ENCODE assay signal across 18 mouse cellular contexts in the genomic region with DNA sequence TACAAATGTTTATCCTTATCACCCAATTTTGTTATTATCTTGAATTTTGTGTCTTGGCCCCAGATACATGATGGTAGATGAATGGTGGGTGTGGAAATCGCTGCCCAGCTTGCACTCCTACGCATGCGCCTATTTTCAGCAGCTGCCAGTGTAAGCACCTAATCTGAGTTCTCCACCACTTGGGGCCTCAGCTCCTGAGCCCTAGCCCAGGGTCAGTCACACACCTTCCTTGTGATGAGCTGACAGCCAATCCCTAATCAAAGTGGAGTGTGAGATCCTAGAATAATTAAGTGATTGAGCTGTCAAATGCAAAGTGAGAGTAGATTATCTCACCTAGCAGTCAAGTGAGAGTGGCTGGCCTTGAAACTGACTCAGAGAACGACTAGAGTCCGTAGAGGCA.
"Had no signal": no experiment of that assay in that cellular context is flagged by ENCODE, and none has a peak within 500 bp of the region (broad histone marks: within the 10 kb centered on the region; RNA-seq: fewer than 3 reads in every experiment).

No protein-coding gene starts in this region.

- ATAC-seq: liver, postnatal 0 days; lung, postnatal 0 days; midbrain, embryonic 13.5 days; midbrain, embryonic 15.5 days had no signal

- H3K36me3 ChIP-seq: midbrain, embryonic 15.5 days; stomach, embryonic 15.5 days had no signal

- H3K9ac ChIP-seq: liver, postnatal 0 days; lung, embryonic 15.5 days; midbrain, embryonic 13.5 days; midbrain, embryonic 15.5 days; neural tube, embryonic 12.5 days; stomach, embryonic 15.5 days had no signal

- H3K4me3 ChIP-seq: lung, embryonic 15.5 days; megakaryocyte, embryonic 14.5 days; midbrain, embryonic 13.5 days; midbrain, embryonic 15.5 days; neural tube, embryonic 12.5 days; stomach, embryonic 15.5 days had no signal

- H3K9me3 ChIP-seq: lung, embryonic 15.5 days; megakaryocyte, embryonic 14.5 days; midbrain, embryonic 13.5 days; midbrain, embryonic 15.5 days; neural tube, embryonic 12.5 days; stomach, embryonic 15.5 days had no signal

- H3K4me2 ChIP-seq: lung, embryonic 15.5 days; midbrain, embryonic 11.5 days; midbrain, embryonic 13.5 days; midbrain, embryonic 15.5 days; neural tube, embryonic 12.5 days; stomach, embryonic 15.5 days had no signal

- DNase-seq: liver, postnatal 0 days; lung, adult 2 months; lung, postnatal 14 days; lung, postnatal 36 days; right cerebral cortex, postnatal 14 days; thymus, adult 2 months; thymus, postnatal 25 days; thymus, postnatal 4 days had no signal

- H3K27ac ChIP-seq: lung, embryonic 15.5 days; macrophage; midbrain, embryonic 13.5 days; midbrain, embryonic 15.5 days; neural tube, embryonic 12.5 days; stomach, embryonic 15.5 days; stomach, postnatal 0 days had no signal

- H3K27me3 ChIP-seq: lung, embryonic 15.5 days; megakaryocyte, embryonic 14.5 days; midbrain, embryonic 13.5 days; midbrain, embryonic 15.5 days; neural tube, embryonic 12.5 days; stomach, embryonic 15.5 days had no signal

- H3K4me1 ChIP-seq: lung, embryonic 15.5 days; midbrain, embryonic 13.5 days; midbrain, embryonic 15.5 days; neural tube, embryonic 12.5 days had no signal
